Mouse (Mus musculus): ENCODE measurements at regions not wholly inside any gene's neighbourhood (a gene's known extent, or its start where the extent isn't known, plus 50 kb on each side); places are given as distances from the start of the nearest gene placed in this dataset.

DNA sequence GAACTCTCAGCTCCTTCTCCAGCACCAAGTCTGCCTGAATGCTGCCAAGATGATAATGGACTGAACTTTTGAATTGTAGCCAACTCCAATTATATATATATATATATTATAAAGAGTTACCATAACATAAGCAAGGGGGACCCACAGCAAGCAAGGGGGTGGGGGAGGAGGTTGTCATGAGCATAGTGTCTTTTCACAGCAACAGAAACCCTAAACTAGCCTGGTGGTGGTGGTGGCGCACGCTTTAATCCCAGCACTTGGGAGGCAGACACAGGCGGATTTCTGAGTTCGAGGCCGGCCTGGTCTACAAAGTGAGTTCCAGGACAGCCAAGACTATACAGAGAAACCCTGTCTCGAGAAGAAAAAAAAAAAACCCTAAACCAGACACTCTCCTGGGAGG, 65.0 kb downstream of the Irf2bpl start:
- TF ChIP-seq CTCF (IDR thresholded peaks at IDR 0.05; ENCODE audit: low read depth, low read length): no peak
- no peak for TF ChIP-seq GATA1 (IDR thresholded peaks at IDR 0.05; ENCODE audit: borderline replicate concordance, low read length)
- no peak for TF ChIP-seq POLR2AphosphoS5 (IDR thresholded peaks at IDR 0.05; ENCODE audit: insufficient replicate concordance, low read depth, low read length)
- no peak for TF ChIP-seq TAL1 (conservative IDR thresholded peaks at IDR 0.05; ENCODE audit: low read depth, low read length)
- no peak for TF ChIP-seq GATA2 (IDR thresholded peaks at IDR 0.05; ENCODE audit: borderline replicate concordance, low read depth, low read length)
